Mouse (Mus musculus): ENCODE data around the gene Ptprr.

Gene Ptprr

DNA sequence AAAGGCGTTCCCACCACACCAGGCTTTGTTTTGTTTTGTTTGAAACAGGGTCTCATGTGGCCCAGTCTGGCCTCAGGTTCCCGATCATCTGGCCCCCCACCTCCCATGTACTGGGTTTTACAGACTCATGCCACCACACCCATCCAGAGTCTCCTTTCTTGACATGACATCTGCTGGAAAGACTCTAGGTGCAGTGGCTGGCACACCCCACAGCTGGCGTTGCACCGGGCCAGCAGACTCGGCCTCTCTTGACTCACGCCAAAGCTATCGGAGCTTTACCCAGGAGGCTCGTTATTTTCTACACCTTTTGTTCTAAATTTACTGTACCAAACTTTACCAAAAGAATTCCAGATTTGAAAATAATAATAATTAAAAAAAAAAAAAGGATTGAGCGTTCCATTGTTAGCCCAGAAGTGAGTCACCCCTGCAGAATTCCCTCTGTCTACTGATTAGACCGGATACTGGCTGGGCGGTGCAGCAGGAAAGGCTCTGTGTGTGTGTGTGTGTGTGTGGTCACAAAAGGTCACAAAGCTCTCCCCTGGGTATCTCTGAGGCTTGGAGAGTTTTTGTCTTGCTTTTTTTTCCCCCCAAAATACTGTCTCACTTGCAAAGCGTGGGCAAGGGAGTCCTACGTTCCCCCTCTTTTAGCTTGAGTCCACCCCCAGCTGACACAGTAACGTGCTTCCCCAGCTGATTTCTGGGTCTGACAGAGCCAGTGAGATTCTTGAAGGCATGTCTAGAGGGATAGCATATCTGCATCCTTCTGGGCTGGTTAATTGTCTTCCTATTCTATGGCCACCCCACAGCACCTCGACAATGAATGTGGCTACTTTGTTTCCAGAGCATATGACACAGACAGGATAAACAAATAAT lies 248.8 kb downstream of the Ptprr start:
- no peak for DNase-seq (ENCODE audit: low read depth)

DNA sequence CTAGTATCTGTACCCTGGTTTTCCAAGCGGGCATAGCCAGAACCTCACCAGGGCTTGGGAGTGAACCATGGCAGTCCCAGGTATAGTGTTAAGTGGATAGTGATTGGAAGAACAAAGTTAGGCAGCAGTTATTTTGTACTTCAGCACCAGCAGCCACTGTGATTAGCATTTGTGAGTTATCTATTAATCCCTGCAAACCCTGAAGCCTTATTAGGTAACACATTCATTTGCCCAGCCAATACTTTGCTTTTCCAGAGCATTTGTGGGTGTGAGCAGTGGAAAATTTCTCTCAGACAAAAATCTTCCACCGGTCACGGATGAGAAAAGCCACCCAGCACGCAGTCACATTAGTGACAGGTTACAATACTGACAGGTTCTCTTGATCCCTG lies 249.4 kb downstream of the Ptprr start:
- DNase-seq (ENCODE audit: low read depth), result no peak

DNA sequence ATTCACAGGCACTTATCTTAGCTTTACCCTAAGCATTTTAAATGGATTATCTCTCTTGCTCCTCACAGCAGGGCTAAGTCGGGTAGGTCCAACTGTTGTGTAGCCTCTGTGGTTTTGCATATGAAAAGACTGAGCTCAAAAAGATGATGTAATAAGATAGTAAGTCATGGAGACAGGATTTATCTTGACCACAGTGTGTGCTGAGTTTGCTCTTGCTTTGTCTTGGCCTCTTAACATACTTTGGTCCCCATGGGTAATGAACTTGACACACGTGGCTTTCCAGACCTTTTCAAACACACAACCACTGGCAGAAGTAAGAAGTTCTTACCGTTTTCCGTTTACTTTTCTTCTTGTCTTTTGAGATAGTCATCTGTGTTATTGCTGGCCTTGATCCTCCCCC lies 250.3 kb downstream of the Ptprr start:
- no peak for DNase-seq (ENCODE audit: low read depth)

DNA sequence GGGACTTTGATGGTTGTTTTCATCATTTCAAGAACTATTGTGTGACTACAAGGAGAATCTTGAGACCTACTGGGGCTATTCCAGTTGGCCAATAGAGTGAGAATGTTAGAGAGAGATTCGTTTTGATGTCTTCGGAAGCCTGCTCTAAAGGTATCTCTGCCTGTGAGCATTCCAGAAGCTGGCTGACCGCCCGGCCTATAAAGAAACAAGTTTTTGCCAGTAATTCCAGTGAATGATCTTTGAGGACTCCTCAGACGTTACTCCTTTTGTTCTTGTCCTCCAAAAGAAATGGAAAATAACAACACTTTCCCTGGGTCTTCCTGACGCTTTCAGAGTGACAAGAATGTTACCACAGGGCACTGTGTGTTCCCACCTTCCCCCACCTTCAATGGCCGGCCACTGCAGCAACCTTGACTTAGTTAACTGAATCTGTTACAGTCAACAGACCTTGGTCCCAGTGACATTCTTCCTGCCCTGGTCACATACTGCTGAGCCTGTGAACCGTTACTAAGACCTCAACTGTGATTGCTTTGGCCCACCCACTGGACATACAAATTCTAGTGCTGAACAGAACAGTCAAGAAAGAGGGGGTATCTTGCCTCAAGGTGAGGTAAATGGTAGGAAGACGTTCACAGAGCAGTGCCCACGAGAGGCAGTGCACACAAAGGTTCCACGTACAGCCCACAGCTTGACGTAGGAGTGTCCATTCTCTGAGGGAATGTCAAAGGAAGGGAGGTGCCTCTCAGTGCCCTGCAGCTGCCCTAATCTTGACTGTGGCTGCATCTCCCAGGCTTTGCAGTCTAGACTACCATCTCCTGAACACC lies 252.8 kb downstream of the Ptprr start:
- DNase-seq (ENCODE audit: low read depth), result no peak

DNA sequence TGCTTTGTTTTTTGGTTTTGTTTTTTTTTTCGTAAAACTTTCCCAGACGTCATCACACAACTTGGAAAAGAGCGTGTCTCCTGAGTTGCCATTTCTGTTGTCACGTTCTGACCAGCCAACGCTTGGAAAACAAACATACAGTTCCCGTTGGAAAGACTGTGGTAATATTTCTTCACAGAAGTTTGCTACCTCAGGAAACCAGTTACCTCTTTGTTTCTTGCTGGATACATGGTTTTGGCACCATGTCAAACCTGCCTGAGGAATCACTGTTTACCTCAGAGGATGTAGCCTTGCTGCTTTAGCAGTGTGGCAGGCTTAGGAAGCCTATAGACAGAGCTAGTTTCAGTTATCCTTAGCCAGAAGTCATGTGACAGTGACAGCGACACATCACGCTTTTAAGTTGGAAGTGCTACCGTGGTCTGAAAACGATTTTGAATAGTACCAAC lies 253.5 kb downstream of the Ptprr start:
- no peak for DNase-seq (ENCODE audit: low read depth)

DNA sequence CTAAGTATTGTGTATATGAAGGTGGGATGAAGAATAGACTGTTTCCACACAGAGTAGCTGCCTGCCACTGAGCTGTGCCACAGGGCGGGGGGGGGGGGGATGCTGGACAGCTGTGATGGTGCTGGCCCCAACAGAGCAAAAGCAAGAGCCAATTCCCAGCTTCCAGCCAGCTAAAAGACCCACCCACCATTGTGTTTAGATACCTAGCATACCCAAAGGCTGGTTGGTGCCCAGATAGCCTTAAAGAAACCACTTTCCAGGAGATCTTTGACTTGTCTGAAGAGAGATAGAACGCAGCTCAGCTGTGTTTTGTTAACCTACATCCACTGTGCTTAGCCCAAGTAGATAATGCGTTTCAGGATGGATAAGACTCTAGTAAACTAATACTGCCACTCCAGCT lies 254.1 kb downstream of the Ptprr start:
- DNase-seq (ENCODE audit: low read depth), result no peak

DNA sequence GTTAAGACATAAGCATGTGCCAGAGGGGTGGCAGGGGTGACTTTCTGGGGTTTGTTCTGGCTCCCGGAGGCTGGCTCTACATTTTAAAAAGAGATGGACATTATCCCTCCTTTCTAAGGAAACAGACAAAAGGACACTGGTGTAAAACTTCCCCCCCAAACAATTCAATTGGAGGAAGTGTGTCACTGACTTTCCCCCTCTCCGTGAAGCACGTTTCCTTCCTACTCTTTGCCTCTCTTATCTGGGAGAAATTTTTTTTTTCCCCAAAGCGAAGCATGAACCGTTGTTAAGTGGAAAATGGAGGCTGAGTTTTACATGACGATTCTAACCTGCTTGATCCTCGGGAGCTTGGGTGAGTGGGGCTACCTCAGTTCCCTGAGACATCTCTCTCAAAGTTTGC lies 257.3 kb downstream of the Ptprr start, which contains the start of gene Ptprb:
TSS of gene Ptprb (plus strand) at position 244 of the 400 bp plus-strand sequence.
- DNase-seq (ENCODE audit: low read depth), result no peak

DNA sequence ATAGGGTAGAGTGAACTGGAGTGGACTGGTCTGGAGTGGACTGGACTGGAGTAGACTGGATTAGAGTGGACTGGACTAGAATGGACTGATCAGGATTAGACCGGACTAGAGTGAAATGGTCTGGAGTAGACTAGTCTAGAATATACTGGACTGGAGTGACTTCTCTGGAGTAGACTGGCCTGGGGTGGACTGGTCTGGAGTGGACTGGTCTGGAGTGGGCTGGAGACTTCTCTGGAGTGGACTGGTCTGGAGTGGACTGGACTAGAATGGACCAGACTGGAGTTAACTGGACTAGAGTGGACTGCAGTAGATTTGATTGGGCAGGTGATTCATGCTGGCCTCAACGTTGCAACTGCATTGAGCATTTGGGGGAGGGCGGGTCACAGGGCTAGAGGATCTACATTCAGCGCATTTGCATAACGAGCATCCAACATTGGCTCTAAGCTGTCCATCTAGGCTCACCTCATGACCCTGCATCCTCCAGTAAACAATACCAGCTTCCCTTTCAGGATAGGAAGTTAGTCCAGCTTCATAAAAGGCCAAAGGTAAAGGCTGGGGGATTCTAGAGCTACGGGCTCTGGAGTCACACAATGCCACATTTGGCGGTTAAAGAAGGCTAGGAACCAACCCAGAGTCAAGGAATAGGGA lies 268.8 kb downstream of the Ptprr start:
- DNase-seq (ENCODE audit: low read depth), result no peak

DNA sequence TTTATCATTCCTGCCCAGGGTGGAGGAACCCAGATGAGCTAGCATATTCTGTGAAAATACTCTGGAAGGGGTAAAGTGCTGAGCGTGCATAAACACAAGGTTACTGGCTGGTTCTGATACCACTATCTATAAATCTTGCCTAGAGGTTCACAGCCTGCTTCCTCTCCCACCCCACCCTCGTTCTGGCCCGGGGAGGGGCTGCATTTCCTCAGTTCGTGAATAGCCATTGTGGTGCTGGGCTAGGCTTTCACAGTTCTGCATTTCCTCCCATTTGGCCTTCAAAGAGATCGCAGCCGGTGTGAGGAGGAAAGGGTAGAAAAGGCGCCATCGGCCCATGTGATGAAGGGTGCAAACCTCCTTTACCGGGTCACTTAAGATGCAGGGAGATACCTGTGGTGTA lies 270.1 kb downstream of the Ptprr start:
- no peak for DNase-seq (ENCODE audit: low read depth)

DNA sequence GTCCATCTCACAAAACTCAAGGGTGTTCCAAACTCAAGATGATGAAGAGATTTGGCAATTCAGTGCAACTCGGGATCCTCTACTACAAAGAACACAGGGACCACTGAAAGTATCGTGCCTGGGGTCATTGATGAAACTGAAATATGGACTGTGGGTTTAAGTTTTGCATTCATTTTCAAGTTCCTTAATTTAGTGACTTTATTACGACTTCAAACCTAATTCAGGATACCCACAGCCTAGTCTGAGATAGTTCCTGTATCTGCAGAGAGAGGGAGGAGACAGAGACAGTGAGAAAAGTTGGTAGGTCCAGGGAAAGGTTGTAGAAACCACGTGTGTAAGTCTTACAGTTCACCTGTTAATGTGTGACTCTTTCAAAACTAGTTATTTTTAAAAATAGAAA lies 272.5 kb downstream of the Ptprr start:
- no peak for DNase-seq (ENCODE audit: low read depth)

DNA sequence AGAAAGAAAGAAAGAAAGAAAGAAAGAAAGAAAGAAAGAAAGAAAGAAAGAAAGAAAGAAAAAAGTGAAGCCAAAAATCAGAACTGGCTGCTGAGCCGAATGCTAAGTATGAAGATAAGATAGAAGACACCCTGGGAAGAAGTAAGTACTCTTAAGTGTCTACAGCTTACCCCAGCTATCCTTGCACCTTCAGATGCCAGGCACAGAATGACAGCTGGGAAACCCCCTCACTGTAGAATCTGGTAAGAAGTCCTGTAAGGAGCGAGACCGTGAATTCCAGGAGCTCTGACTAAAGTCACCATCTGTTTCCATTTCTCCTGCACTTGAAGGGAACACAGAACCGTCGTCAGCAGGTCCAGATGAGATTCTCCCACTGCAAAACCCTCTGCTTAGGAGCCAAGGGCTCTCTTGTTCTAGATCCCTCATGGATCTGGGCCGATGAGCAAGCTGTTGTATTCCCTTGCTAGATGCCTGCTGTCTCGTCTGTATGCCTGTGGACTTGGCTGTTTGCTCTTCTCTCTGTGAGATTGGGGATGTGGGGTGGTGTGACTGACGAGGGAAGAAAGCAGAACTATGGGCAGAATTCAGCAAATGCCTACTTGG lies 273.2 kb downstream of the Ptprr start:
- DNase-seq (ENCODE audit: low read depth), result no peak

DNA sequence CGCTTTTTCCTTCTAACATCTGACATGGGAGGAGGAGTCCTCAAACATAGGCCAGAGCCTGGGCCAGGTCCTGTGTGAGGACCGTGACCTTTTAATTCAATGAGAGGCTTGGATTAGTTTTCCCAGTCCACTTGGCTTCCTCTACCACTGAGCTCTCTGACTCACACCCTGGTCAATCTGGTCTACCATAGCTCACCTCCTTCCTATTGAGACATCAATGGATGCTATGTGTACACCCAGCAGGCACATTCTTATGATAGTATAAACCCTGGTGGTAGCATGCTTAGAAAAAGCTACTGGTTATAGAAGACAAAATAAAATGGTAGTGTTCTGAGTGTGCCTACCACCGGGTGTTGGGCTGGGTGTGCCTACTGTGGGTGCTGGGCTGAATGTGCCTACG lies 278.4 kb downstream of the Ptprr start:
- DNase-seq (ENCODE audit: low read depth), result no peak

DNA sequence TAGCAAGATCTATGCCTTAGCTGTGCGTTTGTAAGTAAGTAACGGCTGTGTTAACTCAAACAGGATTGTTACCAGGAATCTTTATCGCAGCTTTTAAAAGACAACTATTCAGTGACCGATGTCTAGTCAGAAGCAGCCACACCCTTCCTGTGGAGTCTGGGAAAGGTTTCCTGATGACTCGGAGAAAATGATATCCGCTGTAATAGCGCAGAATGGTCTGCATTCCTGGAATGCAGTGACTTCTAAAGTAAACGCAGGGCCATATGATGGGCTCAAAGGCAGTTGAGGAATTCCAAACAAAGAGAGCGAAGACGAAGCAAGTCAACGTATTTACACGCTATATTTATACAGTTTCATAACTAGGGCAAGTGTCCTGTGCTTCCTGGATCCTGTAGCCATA lies 279.8 kb downstream of the Ptprr start:
- DNase-seq (ENCODE audit: low read depth), result no peak

DNA sequence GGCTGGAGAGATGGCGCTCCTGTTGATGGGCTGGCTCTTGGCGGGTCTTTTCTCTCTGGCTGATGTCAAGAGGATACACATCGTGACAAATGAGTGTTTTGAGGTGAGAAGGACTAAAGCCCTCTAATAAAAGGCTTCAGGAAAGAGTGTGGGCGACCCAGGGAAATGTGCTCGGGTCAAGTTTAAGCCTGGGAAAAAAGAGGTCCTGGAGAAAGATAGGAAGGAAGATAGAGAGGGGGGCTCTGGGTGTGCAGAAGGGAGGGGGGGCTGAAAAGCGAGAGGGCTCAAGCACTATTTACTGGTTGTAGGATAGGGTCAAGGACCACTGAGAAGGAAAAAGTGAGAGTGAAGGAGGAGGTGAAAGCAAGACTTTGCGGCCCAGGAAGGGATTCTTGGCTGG lies 282.8 kb downstream of the Ptprr start:
- DNase-seq (ENCODE audit: low read depth), result no peak

DNA sequence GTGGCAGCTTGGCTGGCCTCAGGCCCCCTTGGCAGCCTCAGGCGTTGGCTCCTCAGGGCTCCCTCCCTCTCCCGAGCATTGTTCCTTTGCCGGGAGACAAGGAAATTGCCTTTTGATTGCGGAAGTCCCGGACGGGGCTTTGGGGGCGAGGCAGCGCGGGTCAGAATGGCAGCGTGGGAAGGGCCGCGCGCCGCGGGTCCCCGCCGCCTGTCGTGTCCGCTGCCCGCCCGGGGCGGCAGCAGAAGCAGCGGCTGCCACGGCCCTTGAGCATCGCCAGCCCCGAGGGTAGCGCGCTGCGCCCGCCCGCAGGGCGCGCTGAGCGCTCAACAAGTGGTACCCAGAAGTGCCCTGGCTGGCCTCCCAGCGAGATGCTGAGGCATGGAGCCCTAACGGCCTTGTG lies 283.2 kb downstream of the Ptprr start:
- no peak for DNase-seq (ENCODE audit: low read depth)

DNA sequence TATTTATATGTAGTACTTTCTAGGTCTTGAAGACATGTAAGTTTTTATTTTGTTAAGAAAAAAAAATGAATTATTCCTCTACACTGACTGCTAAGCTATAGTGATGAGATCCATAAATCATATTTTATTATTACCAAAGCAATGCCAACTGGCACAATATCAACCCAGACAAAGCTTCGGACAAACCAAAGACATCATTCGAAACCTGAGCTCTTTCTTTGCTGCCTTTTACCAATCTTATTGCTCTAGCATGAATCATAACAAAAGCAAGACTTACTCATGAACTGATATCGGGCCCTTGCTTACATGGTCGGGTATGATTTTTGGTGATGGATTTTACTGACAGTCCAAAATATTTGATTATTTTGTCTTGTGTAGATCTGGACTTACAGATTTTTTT lies 286.3 kb downstream of the Ptprr start:
- no peak for DNase-seq (ENCODE audit: low read depth)

DNA sequence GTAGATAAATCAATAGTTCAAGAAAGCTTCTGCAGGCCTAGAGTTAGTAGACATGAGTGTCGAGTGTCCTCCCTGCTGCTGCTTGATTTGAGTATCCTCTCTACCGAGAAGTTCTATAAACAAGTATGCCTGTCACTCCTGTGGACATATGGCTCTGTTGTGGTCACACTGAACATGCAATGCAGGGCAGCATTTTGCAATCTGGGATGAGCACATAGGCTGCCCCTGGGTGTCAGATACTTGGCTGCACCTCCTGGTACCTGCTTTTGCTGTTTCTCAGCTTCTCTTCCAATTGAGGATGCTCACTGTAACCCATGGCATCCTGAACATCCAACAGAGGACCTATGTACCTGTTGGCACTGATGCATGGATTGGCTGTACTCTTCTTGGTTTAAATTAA lies 291.4 kb downstream of the Ptprr start:
- DNase-seq (ENCODE audit: low read depth), result no peak

DNA sequence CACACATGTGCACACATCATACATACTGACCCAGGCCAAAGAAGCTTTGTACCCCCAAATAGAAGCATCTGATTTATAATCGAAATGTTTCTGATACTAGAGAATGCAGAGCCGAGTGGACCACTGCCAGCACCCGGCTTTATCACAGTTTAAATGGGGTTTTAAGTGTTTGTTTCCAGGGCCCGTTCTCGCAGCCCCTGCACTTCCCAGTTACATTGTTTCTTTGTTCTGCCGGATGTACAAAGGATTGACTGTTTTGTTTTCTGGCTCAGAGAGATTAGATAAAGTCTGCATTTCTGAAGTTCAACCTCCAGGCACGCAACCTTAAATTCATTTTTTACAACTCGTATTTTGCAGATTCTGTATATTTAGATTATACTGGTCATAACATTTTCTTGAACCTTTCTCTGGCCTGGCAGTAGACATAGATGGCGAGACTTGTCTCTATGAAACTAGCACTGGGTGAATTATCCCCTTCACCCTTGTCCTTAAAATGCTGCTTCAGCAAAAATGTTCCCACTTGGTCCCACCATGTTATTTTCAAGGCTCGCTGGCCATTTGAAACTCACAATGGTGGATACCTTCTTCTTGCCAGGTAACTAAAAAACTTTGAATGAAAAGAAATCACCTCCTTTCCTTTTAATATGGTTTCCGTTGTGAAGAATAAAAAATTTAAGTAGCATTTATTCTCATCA lies 292.6 kb downstream of the Ptprr start:
- DNase-seq (ENCODE audit: low read depth), result no peak

DNA sequence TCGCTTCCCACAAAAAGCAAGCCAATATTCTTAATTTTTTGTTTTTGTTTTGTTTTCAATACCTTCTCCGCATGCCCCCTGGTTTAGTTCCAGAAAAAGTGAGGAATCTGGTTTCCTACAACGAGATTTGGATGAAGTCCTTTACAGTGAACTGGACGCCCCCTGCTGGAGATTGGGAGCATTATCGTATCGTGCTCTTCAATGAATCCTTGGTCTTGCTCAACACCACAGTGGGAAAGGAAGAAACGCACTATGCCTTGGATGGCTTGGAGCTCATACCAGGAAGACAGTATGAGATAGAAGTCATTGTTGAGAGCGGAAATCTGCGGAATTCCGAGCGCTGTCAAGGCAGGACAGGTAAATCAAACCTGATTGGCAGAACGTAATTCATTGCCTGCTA lies 301.2 kb downstream of the Ptprr start:
- peak; percentile 39 for DNase-seq (ENCODE audit: low read depth)
